Mouse (Mus musculus): ENCODE data around the gene Mup16.
"Not testable (repeated sequence)": the region's sequence is repeated elsewhere in the genome, so short reads cannot be mapped to it uniquely, and the experiment has no call there.

Gene Mup16

GRCm38 (mm10) chr4:61519431-61519830, at the start of gene Mup16:
TSS of gene Mup16 (minus strand) at chr4:61519531.
- not testable (repeated sequence) for DNase-seq (ENCODE audit: low read depth, low spot score)

- not testable (repeated sequence) for DNase-seq (ENCODE audit: low read depth, low spot score)
Observed at GRCm38 (mm10) chr4:61555887-61556286, 36.6 kb upstream of the Mup16 start.
